Mouse (Mus musculus) limb, embryonic 15.5 days (tissue): Measurements from ENCODE around the gene Nxpe3. TPM values are rescaled to one million over a fixed set of nuclear protein-coding genes. Genes with fewer than 3 reads are reported as not detected.

Source experiments
- ATAC-seq: fragments of 200-750 bp; cut with Nextera tagmentation; 2 replicates; pipeline ENCODE4 v1.8.0; 2017; ENCODE audit warnings: low read depth, moderate TSS enrichment; ENCODE audit not compliant: insufficient number of reproducible peaks, low FRiP score, low TSS enrichment
- H3K27ac ChIP-seq: fragments of 300-500 bp; sonication (generic); 2 replicates; pipeline ENCODE4 v1.5.1; 2015; ENCODE audit warnings: moderate library complexity, mild to moderate bottlenecking, inconsistent platforms
- H3K27me3 ChIP-seq: fragments of 300-500 bp; sonication (generic); 2 replicates; pipeline ENCODE4 v1.6.1; 2015; ENCODE audit warnings: inconsistent platforms
- H3K36me3 ChIP-seq: fragments of 300-500 bp; sonication (generic); 2 replicates; pipeline ENCODE4 v1.6.1; 2015; ENCODE audit warnings: inconsistent platforms
- H3K4me1 ChIP-seq: fragments of 300-500 bp; sonication (generic); 2 replicates; pipeline ENCODE4 v1.6.1; 2015; ENCODE audit warnings: inconsistent platforms
- H3K4me2 ChIP-seq: fragments of 300-500 bp; sonication (generic); 2 replicates; pipeline ENCODE4 v1.6.1; 2015; ENCODE audit warnings: mild to moderate bottlenecking, inconsistent platforms
- H3K4me3 ChIP-seq: fragments of 300-500 bp; sonication (generic); 2 replicates; pipeline ENCODE4 v1.5.1; 2015; ENCODE audit warnings: mild to moderate bottlenecking, inconsistent platforms
- H3K9ac ChIP-seq: fragments of 300-500 bp; sonication (generic); 2 replicates; pipeline ENCODE4 v1.6.1; 2015; ENCODE audit warnings: inconsistent platforms
- H3K9me3 ChIP-seq: fragments of 300-500 bp; sonication (generic); 2 replicates; pipeline ENCODE4 v1.6.1; 2016; ENCODE audit warnings: inconsistent platforms
- WGBS: fragments of 180-500 bp; shearing (Covaris S2); methylation state at CpG from one replicate; pipeline ENCODE4 v1.1.7; 2015; 5-methylcytosine and 5-hydroxymethylcytosine counted together
- polyA plus RNA-seq: library from polyadenylated mRNA; unstranded; fragments of >200 nt; fragmentation: Nextera tagmentation; extraction: Ambion mirVana; gene quantifications from 2 replicates; pipeline ENCODE4 v1.2.1, GENCODE M21; 2015

Gene Nxpe3
- polyA plus RNA-seq, 1 experiment from 2014 or later = 0.59 TPM

DNA sequence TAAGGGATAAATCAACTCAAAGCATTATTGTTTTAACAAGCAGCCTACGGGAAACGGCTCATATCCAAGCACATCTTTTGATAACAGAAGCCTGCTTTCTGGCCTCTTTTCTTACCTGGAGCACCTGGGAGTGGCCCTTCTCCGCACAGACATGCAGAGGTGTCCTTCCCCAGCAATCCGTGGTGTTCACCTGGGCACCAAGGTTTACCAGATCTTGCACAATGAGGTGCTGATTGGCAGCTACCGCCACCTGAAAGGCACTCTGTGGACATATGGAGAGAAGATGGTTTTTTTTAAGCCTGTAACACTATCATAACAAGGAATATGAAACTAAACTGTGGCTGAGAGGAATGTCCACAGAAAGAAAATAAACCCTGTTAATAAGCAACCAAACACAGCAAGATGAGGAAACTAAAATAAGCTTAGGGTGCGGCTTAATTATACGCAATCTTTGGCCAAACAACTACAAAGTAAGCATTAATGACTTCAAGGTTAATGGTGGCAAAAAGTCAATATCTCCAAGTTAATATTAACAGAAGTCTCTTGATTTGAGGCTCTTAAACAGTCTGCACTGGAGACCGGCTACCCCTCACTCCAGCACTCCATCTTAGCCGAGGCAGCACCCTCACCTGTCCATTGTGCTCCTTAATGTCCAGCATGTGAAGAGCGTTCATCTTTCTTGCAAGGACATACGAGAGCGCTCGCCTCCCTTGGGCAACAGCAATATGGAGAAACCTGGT, 78.7 kb downstream of the Nxpe3 start:
- H3K4me1 ChIP-seq = peaks cover 11% of the 10 kb centered on the region
- H3K9me3 ChIP-seq = no peaks in the 10 kb centered on the region
- peaks cover 54% of the 10 kb centered on the region for H3K36me3 ChIP-seq
- no peak overlapping the region for H3K4me3 ChIP-seq
- no peak overlapping the region for H3K9ac ChIP-seq
- H3K27me3 ChIP-seq = no peaks in the 10 kb centered on the region
- no peak overlapping the region for H3K4me2 ChIP-seq
- ATAC-seq = no peak
- no peak overlapping the region for H3K27ac ChIP-seq
- 91% methylated on average over 13 of the region's 13 CpGs for WGBS

- no peak for ATAC-seq
- H3K4me1 ChIP-seq = peaks cover 9% of the 10 kb centered on the region
- no peaks in the 10 kb centered on the region for H3K27me3 ChIP-seq
- no peak overlapping the region for H3K27ac ChIP-seq
- H3K36me3 ChIP-seq = peaks cover 56% of the 10 kb centered on the region
- WGBS = 88% methylated on average over 14 of the region's 14 CpGs
- H3K9me3 ChIP-seq = no peaks in the 10 kb centered on the region
- no peak overlapping the region for H3K4me2 ChIP-seq
- no peak overlapping the region for H3K4me3 ChIP-seq
- no peak overlapping the region for H3K9ac ChIP-seq
Measured at GRCm38 (mm10) chr16:55815466-55815865, 79.6 kb downstream of the Nxpe3 start.

- no peak for ATAC-seq
- H3K4me1 ChIP-seq = peaks cover 6% of the 10 kb centered on the region; the same call in 1 of the 2 replicates
- peaks cover 61% of the 10 kb centered on the region for H3K36me3 ChIP-seq
- H3K9me3 ChIP-seq = no peaks in the 10 kb centered on the region
- WGBS = 89% methylated on average over 6 of the region's 6 CpGs
- H3K27ac ChIP-seq = no peak overlapping the region
- H3K4me3 ChIP-seq = no peak overlapping the region
- H3K27me3 ChIP-seq = no peaks in the 10 kb centered on the region
- H3K4me2 ChIP-seq = no peak overlapping the region
- H3K9ac ChIP-seq = no peak overlapping the region
Measured at GRCm38 (mm10) chr16:55814686-55815085, 80.4 kb downstream of the Nxpe3 start.

DNA sequence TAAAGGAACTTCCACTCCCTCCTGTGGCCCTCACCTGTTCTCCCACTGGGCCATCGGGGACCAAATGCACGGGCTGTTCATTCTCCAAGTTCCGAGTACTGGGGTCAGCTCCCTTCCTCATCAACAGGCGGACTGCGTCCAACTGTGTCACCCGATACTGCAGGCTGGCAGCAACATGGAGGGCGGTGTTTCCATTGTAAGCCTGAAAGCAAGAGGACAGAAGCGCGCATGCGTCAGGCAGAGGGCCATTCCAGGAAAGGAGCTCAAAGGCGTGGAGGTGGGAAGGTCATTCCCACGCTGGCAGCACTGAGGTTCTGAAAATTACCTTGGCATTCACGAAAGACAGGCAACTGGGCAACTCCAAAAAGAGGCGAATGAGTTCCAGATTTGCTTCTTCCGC, 81.2 kb downstream of the Nxpe3 start:
- Histone ChIP-seq H3K4me3 (no peak overlapping the region), H3K9ac (no peak overlapping the region), H3K4me1 (no peaks in the 10 kb centered on the region), H3K4me2 (no peak overlapping the region), H3K36me3 (peaks cover 61% of the 10 kb centered on the region), H3K9me3 (no peaks in the 10 kb centered on the region), H3K27me3 (no peaks in the 10 kb centered on the region), H3K27ac (no peak overlapping the region)
- no peak for ATAC-seq
- WGBS = 81% methylated on average over 15 of the region's 15 CpGs

GRCm38 (mm10) chr16:55811792-55812191, 83.3 kb downstream of the Nxpe3 start:
- Histone ChIP-seq H3K36me3 (peaks cover 52% of the 10 kb centered on the region), H3K4me2 (no peak overlapping the region), H3K4me3 (no peak overlapping the region), H3K27ac (no peak overlapping the region), H3K9ac (no peak overlapping the region), H3K4me1 (0 out of 2 replicates have a peak, but pooled peaks cover 3% of the 10 kb centered on the region), H3K9me3 (no peaks in the 10 kb centered on the region), H3K27me3 (no peaks in the 10 kb centered on the region)
- 83% methylated on average over 6 of the region's 6 CpGs for WGBS
- ATAC-seq = no peak

- Histone ChIP-seq H3K4me3 (no peak overlapping the region), H3K9ac (no peak overlapping the region), H3K27ac (no peak overlapping the region), H3K4me1 (0 out of 2 replicates have a peak, but pooled peaks cover 3% of the 10 kb centered on the region), H3K9me3 (no peaks in the 10 kb centered on the region), H3K27me3 (no peaks in the 10 kb centered on the region), H3K4me2 (no peak overlapping the region), H3K36me3 (peaks cover 36% of the 10 kb centered on the region)
- ATAC-seq = no peak
- 89% methylated on average over 9 of the region's 9 CpGs for WGBS
Measured at GRCm38 (mm10) chr16:55809779-55810514, 85.1 kb downstream of the Nxpe3 start.

GRCm38 (mm10) chr16:55809345-55809744, 85.7 kb downstream of the Nxpe3 start:
- H3K9me3 ChIP-seq = no peaks in the 10 kb centered on the region
- H3K4me3 ChIP-seq = no peak overlapping the region
- no peaks in the 10 kb centered on the region for H3K27me3 ChIP-seq
- 0 out of 2 replicates have a peak, but pooled peaks cover 3% of the 10 kb centered on the region for H3K4me1 ChIP-seq
- 94% methylated on average over 6 of the region's 6 CpGs for WGBS
- H3K27ac ChIP-seq = no peak overlapping the region
- peaks cover 30% of the 10 kb centered on the region for H3K36me3 ChIP-seq
- no peak overlapping the region for H3K9ac ChIP-seq
- H3K4me2 ChIP-seq = no peak overlapping the region
- ATAC-seq = no peak

GRCm38 (mm10) chr16:55807505-55807932, 87.6 kb downstream of the Nxpe3 start:
- Histone ChIP-seq H3K27me3 (no peaks in the 10 kb centered on the region), H3K27ac (no peak overlapping the region), H3K9me3 (no peaks in the 10 kb centered on the region), H3K4me3 (no peak overlapping the region), H3K9ac (no peak overlapping the region), H3K36me3 (peaks cover 14% of the 10 kb centered on the region; the same call in 1 of the 2 replicates), H3K4me2 (no peak overlapping the region), H3K4me1 (0 out of 2 replicates have a peak, but pooled peaks cover 3% of the 10 kb centered on the region)
- ATAC-seq = no peak
- 38% methylated on average over 6 of the region's 6 CpGs for WGBS

DNA sequence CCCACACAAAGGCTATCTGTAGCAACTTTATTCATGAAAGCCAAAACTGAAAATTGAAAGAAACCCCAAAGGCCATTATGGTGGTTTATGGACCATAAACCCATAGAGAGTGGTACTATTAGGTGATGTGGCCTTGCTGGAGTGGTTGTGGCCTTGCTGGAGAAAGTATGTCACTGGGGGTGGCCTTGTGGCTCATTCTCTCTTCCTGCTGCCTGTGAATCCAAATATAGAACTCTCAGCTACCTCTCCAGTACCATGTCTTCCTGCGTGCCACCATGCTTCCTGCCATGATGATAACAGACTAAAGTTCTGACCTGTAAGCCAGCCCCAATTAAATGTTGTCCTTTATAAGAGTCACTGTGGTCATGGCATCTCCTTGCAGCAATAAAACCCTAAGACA, 90.3 kb downstream of the Nxpe3 start:
- no peak for ATAC-seq
- Histone ChIP-seq H3K4me2 (no peak overlapping the region), H3K27me3 (no peaks in the 10 kb centered on the region), H3K9me3 (no peaks in the 10 kb centered on the region), H3K4me1 (0 out of 2 replicates have a peak, but pooled peaks cover 3% of the 10 kb centered on the region), H3K4me3 (no peak overlapping the region), H3K9ac (no peak overlapping the region), H3K27ac (no peak overlapping the region), H3K36me3 (no peaks in the 10 kb centered on the region; the same call in 1 of the 2 replicates)
- 96% methylated on average over 1 of the region's 1 CpGs for WGBS

DNA sequence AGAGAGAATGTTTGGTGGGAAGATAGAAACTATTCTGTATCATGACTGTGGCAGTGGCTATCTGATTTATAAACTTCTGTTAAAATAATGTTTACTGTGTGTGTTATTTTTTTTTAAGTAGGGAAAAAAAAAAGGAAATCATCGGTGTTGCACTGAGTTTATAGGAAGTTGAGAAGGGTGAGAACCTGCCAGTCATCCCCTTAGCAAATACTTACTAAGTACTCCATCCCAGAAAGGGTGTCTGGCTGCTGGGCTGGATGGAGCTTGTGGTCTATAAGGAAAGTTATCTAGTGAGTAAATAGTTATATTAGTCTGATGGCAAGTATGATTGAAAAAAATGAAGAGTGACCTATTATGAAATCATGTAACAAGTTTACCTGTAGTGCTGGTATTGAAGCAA, 93.5 kb downstream of the Nxpe3 start:
- Histone ChIP-seq H3K4me2 (no peak overlapping the region), H3K9me3 (no peaks in the 10 kb centered on the region), H3K9ac (no peak overlapping the region), H3K4me1 (no peaks in the 10 kb centered on the region), H3K36me3 (no peaks in the 10 kb centered on the region), H3K27me3 (no peaks in the 10 kb centered on the region), H3K4me3 (no peak overlapping the region), H3K27ac (no peak overlapping the region)
- ATAC-seq = no peak
- 70% methylated on average over 1 of the region's 1 CpGs for WGBS

- H3K27ac ChIP-seq = no peak overlapping the region
- H3K4me1 ChIP-seq = no peaks in the 10 kb centered on the region
- no peak overlapping the region for H3K4me3 ChIP-seq
- H3K9me3 ChIP-seq = no peaks in the 10 kb centered on the region
- WGBS = 77% methylated on average over 7 of the region's 7 CpGs
- H3K9ac ChIP-seq = no peak overlapping the region
- H3K27me3 ChIP-seq = no peaks in the 10 kb centered on the region
- H3K36me3 ChIP-seq = no peaks in the 10 kb centered on the region
- H3K4me2 ChIP-seq = no peak overlapping the region
- no peak for ATAC-seq
Measured at GRCm38 (mm10) chr16:55798845-55799244, 96.2 kb downstream of the Nxpe3 start.

- H3K4me1 ChIP-seq = no peaks in the 10 kb centered on the region
- H3K4me3 ChIP-seq = no peak overlapping the region
- H3K27ac ChIP-seq = no peak overlapping the region
- H3K4me2 ChIP-seq = no peak overlapping the region
- no peaks in the 10 kb centered on the region for H3K9me3 ChIP-seq
- no peak for ATAC-seq
- 81% methylated on average over 7 of the region's 7 CpGs for WGBS
- H3K27me3 ChIP-seq = no peaks in the 10 kb centered on the region
- H3K36me3 ChIP-seq = no peaks in the 10 kb centered on the region
- no peak overlapping the region for H3K9ac ChIP-seq
Measured at GRCm38 (mm10) chr16:55790326-55790725, 104.8 kb downstream of the Nxpe3 start.
